Mouse (Mus musculus) mesoderm, embryonic 11.5 days (tissue): ENCODE measurements around the gene Arhgef12.

ENCODE experiments used
- DNase-seq: peaks from one replicate; pipeline ENCODE4 v3.0.0-alpha.2; 2012; ENCODE audit warnings: low read depth, low spot score

Arhgef12 gene

GRCm38 (mm10) chr9:43076163-43076562, 30.9 kb downstream of the Arhgef12 start:
- no peak for DNase-seq

DNA sequence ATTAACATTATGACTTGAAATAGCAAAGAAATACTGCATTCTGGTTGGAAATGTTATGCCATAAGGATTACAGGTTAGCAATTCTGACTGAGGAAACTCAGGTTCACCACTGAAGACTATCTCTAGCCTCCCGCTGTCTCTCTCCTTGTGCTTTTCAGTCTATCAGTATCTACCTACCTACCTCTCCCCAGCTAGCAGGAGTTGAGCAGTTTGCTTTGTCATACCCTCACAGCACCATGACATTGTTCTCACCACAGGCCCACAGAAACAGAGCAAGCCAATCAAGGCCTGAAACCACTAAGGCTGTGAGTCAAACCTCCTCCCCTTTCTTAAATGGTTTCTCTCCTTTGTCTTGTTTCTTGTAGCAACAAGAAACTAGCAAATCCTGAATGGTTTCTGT, 32.4 kb downstream of the Arhgef12 start:
- no peak for DNase-seq

GRCm38 (mm10) chr9:43071741-43072140, 35.3 kb downstream of the Arhgef12 start:
- DNase-seq, result no peak

DNA sequence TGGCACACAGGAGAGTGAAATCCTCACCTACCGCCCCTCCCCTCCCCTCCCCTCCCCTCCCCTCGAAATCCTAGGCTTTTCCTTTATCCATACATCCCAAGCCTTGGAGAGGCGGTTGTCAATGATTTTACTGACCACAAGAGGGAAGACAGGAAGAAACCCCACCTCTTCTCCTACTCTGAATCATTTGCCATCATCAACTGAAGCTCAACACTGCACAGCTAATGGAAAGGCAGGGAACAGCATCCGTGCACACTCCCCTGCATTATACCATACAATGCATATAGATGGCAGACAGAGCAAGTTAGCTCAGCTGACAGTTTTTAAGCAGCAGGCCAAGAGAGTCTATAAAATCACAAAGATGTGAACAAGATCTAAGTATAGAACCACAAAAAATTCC, 35.9 kb downstream of the Arhgef12 start:
- no peak for DNase-seq

GRCm38 (mm10) chr9:43070566-43070965, 36.5 kb downstream of the Arhgef12 start:
- no peak for DNase-seq

GRCm38 (mm10) chr9:43070153-43070552, 36.9 kb downstream of the Arhgef12 start:
- no peak for DNase-seq

GRCm38 (mm10) chr9:43067896-43068295, 39.1 kb downstream of the Arhgef12 start:
- no peak for DNase-seq

DNA sequence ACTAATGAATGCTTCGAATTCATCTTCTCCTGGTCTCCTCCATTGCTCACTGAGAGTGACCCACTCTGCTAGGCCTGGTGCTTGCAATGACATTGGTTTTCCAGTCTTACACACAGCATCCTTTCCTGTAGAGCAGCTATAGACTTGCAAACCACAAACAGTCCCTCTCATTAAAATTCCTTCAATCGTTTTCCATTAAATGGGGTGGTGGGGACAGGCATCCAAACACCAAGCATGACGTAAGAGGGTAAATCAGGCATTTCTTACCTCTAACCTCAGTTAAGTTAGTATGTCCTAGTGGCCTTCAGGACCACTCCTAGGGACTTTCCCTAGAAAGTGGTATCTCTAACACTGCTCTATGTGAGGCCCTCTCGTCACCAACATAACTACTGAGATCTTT, 41.8 kb downstream of the Arhgef12 start:
- no peak for DNase-seq

DNA sequence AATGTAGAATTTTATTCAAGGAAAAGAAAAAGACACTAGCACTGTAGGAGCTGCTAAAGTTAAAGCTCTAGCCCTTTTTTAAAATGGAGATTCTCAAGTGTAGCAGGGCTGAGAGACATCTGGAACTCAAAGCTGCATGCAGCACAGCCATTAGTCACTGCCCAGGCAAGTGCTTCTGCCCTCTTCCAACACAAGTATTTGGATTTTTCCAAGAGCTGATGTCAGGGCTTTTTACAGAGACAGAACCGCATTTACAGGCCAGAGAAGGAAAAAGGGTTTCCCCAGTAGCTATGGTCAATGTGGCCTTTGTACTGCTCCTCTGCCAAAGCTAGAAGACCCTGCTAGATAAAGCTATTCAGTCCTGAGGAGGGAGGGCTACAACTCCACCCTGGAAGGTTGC, 45.5 kb downstream of the Arhgef12 start:
- no peak for DNase-seq

DNA sequence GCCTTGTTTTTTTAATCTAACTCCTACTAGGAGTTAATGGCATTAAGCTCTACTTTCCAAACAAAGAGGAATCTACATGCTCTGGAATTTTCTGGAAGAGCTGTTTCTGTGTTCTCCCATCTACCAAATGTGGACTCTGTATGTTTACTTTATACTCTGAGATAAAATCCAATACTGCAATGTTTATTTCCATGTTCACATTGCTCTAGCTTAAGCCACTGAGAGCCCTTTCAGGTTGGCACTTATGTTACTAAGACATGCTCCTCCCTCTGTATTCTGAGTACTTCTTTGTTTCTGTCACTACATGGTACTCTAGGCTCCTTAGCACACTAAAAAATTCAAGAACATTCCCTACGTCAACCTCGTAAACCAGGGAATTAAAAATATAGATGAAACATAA, 56.6 kb downstream of the Arhgef12 start:
- no peak for DNase-seq

DNA sequence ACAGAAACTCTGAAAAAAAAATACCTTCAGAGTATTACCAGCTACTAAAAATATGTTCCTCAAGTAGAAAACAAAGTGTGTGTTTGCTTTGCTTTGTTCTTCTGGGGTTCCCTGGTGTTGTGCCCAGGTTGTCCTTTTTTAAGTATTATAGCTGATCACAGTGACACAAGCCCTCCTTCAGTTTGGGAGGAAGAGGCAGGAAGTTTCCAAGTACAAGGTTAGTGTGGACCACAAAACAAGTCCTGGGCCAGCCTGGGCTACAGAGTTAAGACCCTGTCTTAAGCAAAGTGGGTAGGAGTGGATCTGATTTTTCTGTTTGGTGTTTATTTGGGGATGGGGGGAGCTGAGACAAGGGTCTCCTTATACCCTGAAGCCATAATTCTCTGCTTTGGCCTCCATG, 62.6 kb downstream of the Arhgef12 start:
- no peak for DNase-seq

GRCm38 (mm10) chr9:43038466-43038865, 68.6 kb downstream of the Arhgef12 start:
- DNase-seq, result no peak

- DNase-seq, result no peak
These were observed 71.8 kb downstream of the Arhgef12 start for GRCm38 (mm10) chr9:43035208-43035607.

GRCm38 (mm10) chr9:43034273-43034672, 72.8 kb downstream of the Arhgef12 start:
- no peak for DNase-seq

DNA sequence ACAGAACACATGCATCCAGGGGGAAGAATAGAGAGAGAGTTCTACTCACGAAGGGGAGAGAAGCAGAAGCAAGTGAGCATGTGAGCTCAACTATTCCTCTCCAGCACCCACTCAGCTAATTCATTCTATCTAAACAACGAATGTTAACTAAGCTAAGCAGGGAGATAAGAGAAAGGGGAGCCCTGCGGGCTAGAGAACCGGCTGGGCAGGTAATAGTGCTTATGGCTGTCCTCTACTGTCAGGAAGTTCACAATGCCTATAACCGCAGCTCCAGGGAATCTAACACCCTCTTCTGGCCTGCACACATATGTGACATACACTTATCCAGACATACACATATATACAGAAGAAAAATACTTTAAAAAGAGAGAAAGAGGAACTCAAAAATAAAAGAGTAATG, 79.3 kb downstream of the Arhgef12 start:
- no peak for DNase-seq

GRCm38 (mm10) chr9:43021515-43022251, 85.4 kb downstream of the Arhgef12 start:
- no peak for DNase-seq

DNA sequence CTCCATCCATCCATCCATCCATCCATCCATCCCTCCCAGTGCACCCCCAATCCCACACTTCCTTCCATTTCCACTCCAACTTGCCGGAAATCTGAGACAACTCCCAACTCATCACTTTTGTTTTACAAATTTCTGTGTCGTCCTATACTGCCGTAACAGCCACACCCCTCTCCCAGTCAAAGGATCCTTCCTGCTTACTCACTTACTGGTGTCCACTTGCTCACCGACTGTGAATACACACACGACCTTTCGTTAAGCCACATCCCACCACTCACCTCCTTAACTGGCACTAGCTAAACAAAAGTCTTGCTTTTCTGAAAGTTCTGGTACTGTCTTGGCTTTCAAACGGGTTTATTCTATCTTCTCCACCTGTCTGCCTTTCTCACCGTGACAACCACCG, 87.4 kb downstream of the Arhgef12 start:
- no peak for DNase-seq

DNA sequence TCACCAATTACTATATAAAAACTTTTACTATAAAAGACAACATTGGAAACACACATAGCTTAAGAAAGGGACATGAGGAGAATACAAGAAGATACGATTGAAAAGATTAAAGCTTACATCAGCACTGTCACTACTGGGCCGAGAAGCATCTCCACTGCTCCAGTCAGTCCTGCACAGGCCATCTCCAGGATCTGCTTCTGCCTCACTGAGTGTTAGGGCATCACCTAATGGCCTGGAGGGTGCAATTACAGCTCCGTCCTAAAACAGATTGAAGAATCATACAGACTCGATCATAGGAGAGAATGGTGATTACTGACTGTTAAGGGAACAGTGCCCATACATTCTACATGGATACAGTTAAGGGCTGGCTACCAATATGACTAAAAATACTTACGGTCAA, 91.3 kb downstream of the Arhgef12 start:
- no peak for DNase-seq

- no peak for DNase-seq
These were observed 91.7 kb downstream of the Arhgef12 start for GRCm38 (mm10) chr9:43015366-43015765.

- no peak for DNase-seq
These were observed 92.2 kb downstream of the Arhgef12 start for GRCm38 (mm10) chr9:43014886-43015285.

- no peak for DNase-seq
These were observed 94.5 kb downstream of the Arhgef12 start for GRCm38 (mm10) chr9:43012541-43012940.

GRCm38 (mm10) chr9:43011061-43011460, 96.0 kb downstream of the Arhgef12 start:
- no peak for DNase-seq

DNA sequence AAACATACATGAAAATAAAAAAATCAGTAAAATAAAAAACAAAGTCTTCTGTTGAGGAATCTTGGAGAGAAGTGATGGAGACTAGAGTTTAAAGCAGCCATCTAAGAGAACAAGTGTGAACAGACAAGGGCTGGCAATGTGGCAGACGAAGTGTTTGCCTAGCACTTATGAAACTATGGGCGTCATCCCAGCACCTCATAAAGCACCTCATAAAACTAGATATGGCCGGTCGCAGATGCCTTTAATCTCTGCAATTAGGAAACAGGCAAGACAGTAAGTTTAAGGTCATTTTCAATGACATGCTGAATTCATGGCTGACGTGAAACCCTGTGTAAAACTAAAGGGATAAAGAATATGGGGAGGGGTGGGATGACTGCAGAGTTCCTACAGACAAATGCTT, 103.2 kb downstream of the Arhgef12 start:
- no peak for DNase-seq

DNA sequence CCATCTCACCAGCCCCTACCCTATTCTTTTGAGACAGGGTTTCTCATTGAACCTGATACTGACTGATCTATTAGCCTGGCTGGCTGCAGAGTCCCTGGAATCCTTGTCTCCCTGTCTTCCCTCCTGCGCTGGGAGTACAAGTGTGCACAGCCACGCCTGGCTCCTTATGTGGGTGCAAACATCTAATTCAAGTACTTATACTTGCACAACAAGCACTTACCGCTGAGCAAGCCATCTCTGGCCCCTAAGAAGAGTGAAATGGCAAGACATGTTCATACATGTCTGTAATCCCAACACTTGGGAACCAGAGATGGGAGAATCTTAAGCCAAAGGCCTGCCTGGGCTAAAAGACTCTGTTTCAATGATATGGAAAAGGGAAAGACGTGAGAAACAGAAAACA, 104.0 kb downstream of the Arhgef12 start:
- no peak for DNase-seq
